Mouse (Mus musculus) stomach, postnatal 0 days (tissue): ENCODE results near the gene C1qtnf7.

Source experiments
- CTCF ChIP-seq: IDR thresholded peaks from 2 replicates; pipeline ENCODE4 v1.5.1; 2016; ENCODE audit warnings: antibody characterized with exemption, low read depth, mild to moderate bottlenecking, moderate library complexity
- EP300 ChIP-seq: optimal IDR thresholded peaks from 2 replicates; pipeline ENCODE3; 2016; ENCODE audit warnings: antibody characterized with exemption

GRCm38 (mm10) chr5:43554871-43555270 is 39.5 kb downstream of the C1qtnf7 start:
- TF ChIP-seq CTCF (no peak), EP300 (no peak)
